Mouse (Mus musculus) stomach, postnatal 0 days (tissue): Measurements from ENCODE around the gene Gm867.

Experiments
- CTCF ChIP-seq: IDR thresholded peaks from 2 replicates; pipeline ENCODE4 v1.5.1; 2016; ENCODE audit warnings: antibody characterized with exemption, low read depth, mild to moderate bottlenecking, moderate library complexity
- EP300 ChIP-seq: optimal IDR thresholded peaks from 2 replicates; pipeline ENCODE3; 2016; ENCODE audit warnings: antibody characterized with exemption

DNA sequence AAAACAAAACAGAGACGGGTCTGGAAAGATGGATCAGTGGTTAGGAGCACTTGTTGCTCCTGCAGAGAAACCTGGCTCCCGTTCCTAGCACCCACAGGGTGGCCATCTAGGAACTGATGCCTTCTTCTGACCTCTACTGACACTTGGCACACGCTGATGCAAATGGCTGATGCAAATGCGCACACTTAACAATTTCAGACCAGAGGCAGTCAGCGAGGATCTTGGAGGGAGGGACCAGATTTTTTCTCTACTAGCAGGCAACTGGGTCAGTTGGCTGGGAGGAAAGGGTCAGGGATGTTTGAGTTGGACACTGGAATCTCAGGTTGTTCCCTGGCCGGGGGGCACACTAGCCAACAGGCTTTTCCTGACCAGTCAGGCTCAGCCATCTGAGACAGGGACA is 7.6 kb downstream of the Gm867 start, which contains the start of gene Chchd10:
- TF ChIP-seq EP300 (no peak), CTCF (no peak)
